Mouse (Mus musculus): ENCODE data around the gene Rhoh.

Rhoh gene

DNA sequence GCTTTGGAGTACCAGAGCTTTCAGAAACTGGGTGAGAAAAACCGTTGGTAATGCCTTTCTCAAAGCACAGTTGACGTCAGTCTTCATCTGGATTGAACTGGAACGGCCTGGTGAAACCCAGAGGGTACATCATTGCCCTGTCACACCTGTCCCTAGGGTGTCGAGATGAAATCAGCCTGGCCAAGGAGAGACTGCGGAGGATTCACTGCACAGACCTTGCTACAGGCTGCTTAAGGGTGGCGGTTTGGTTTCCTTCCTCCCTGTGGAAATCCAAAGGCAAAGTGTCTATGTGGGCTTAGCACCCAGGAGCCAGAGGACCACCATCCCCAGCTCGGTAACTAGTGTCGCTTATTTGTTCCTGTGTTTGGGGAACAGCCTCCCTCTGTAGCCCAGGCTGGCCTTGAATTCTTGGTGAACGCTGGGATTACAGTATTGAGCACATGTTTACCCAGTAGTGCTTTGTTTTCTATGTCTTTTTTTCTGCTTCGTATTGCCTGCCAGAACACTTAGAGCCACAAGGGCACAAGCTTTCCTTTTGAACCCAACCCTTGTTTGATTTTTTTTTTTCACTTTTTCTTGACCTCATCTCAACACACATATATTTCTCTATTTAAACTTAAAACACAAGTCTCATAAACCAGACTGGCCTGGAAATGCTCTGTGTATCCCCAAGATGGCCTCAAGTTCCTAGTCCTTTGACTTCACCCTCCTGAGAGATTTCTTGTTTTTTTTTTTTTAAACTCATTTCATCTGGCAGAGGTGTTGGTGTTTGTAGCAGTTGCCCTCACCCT lies at the start of gene Rhoh:
Gene Rhoh, plus strand, starts transcription at position 60 of the 791 bp plus-strand sequence.
- DNase-seq = no peak

DNA sequence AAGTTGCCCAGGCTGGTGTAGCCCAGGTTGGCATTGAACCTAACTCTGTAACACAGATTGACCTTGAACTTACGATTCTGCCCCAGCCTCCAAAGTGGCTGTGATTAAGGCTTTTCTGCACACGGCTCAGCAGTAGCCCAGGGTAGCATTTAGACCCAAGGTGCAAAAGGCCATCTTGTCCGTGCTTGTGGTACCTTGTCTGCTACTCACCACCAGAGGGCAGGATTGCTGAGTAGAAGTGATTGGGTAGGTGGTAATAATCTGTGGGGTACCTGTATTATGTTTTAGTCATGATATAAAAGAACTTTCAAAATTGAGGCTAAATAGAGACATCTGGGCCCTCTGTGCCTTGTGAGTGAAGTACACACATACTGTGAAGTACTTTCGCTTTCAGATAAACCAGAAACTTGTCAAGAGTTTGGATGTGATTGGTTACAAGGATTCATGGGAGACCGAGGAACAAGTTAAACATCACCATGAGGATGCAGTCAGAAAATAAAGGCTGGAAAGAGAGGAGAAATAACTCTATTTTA lies 37.3 kb upstream of the Rhoh start:
- peak; percentile 50 to 61 for DNase-seq

DNA sequence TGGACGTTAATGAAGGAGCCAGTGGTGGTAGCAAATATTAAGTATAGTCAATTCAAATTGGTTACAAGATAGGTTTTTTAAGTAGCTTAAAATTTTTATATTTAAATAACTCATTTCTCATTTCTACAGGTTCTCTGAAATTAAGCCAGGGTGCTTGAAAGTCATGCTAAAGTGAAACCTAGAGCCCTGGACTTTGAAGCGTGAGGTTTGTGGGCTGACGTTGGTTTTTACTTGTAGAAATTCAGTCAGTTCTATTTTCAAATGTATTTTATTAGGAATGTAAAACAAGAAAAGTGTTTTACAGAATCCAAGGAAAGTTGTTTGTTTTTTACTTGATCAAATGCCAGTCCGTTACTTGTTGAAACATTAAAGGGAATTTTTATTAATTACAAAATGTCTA lies 34.5 kb upstream of the Rhoh start:
- DNase-seq = no peak

DNA sequence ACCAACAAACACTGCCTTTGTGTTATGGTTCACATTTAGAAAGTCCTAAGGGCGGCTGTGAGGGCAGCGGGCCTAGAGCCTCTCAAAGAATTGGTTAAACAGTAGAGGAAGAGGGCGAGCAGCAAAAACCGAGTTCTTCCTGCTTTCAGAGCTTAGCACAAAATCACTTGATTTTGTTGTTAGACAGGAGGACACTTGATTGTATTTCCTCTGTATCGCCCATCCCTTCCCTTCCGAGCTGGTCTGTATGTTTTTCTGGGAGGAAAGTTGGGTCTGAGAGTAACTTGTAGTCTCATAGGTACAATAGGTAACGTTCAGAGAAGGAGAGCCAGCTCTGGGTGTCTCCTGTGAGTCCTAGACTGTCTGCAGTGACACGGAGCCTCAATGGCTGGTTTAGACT lies 33.9 kb upstream of the Rhoh start:
- DNase-seq = no peak

DNA sequence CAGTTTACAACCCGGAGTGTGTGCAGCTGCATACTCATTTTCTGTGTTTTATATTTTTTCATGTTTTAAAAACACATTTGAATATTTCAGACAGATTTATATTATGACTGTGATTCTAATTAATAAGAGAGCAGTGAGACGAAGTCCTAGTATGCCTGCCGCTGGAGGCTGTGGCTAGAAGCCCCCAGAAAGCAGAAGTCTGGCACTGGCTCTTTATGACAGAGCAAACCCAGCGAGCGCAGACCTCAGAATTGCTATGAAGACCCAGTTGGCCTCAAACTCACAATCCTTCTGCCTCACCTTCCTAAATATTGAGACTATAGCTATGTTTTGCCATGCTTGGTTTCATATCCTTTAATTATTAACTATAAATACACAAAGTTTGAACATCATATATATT lies 32.8 kb upstream of the Rhoh start:
- no peak for DNase-seq

DNA sequence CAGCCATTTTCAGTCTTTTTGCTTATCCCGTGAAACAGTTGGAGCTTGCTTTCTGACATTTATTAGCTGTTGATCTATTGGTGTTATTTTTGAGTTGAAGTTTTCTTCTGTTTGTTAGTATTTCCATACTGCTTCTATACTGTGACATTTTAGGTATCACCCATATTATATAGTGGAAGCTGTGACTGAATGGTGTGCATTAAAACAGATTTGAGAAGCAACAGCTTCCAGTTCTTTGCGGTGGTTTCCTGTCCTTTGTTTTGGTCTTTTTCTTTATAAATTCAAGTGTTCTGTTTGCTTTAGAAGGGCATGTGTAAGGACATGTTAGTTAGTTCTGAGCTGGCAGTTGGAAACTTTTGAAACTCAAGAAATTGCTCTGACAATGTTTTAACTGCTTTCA lies 32.0 kb upstream of the Rhoh start:
- no peak for DNase-seq

DNA sequence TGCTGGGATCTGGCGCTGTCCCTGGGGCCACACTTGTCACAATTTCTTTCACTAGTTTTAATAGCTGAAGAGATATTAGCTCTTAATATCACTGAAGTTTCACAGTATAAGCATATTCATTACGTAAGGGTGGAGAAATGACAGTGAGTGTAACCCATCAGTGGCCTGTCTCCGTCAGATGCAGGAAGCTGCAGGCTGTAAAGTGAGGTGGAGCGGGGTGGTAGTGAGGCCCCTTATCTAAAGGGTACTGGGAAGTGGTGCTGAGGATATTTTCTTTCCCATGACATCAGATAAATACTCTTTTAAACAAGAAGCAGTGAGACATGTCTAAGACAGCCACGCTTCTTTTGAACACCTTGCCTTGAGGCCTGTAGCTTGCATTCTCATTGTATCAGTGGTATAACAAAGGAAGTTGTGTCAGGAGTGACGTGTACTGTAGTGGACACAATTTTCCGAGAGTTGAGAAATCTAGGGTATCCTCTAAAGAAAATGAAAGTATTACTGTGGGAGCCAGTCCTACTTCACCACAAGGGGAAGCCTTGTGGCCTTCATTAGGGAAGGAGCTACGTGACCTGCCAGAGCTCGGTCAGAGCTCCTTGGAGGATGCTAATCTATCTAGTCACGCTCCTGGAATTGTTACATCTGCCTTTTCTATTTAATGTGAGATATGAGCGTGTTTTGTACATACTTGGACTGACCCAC lies 28.9 kb upstream of the Rhoh start:
- no peak for DNase-seq

DNA sequence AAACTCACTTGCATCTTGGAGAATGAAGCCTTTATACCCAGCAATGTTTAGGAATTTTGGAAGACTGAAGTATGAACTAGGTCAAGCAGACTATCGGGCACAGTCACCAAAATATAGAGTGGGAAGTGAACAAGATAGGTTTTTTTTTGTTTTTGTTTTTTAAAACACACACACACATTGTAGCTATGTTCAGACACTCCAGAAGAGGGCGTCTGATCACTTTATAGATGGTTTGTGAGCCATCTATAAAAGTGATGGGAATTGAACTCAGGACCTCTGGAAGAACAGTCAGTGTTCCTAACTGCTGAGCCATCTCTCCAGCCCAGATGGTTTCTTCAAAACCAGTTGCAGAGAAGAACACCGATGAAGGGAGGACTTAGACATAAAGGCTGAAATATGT lies 27.9 kb upstream of the Rhoh start:
- DNase-seq = no peak

DNA sequence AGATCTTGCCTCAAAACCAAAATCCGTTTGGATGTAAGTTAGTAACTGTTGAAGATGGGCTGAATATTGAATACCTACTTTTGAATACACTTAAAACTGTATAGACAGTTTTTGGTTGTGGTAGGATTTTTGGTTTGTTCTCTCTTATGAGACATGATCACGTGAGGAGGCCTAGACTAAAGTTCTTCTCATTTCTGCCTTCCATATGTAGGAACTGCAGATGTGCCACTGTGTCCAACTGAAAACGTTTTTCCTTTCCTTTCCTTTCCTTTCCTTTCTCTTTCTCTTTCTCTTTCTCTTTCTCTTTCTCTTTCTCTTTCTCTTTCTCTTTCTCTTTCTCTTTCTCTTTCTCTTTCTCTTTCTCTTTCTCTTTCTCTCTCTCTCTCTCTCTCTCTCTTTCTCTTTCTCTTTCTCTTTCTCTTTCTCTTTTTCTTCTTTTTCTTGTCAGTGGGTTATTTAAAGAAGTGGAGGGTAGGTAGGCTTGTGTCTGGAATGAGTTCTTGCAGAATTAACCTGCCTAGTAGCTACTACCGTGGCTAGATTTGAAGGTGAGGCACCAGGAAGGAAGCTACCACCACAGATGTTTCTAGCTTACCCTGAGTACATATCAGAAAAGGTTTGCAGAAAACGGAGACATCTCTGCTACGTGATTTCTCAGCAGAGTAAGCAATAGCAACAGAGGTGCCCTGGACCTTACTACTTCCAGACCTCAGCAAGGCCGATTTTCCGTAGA lies 27.1 kb upstream of the Rhoh start:
- DNase-seq = no peak

DNA sequence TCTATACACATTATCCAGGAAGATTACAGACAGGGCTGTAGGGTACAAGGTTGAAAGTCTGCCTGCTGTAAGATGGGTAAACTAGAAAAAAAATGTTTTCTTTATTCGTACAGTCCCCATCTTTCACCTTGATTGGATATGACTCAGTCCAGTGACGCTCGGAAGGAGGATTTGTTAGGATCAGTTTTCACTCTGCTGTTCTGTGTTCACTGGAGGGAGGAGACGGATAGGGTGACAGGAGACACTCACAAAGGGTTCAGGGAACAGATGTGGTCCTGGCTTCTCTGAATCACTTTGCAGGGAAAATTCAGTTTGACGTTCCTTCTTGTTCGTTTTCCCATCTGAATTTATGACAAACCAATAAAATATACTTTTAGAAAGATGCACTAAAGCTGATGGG lies 23.0 kb upstream of the Rhoh start:
- no peak for DNase-seq

DNA sequence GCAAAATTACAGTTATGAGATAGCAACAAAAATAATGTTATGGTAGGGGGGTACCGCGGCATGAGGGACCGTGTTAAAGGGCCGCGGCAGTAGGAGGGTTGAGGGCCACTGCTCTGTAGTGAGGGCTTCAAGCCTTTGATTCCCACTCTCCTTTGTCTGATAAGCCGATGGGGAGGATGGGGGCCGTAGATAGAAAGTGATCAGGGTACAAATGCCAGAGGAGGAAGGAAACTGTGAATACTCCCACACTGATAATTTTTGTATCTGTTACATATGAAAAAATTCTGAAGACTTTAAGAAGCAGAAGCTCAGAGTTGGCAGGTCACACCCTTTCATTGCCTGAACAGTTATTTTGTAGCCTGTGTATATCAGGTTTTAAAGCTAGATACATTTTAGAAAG lies 18.1 kb upstream of the Rhoh start:
- no peak for DNase-seq

DNA sequence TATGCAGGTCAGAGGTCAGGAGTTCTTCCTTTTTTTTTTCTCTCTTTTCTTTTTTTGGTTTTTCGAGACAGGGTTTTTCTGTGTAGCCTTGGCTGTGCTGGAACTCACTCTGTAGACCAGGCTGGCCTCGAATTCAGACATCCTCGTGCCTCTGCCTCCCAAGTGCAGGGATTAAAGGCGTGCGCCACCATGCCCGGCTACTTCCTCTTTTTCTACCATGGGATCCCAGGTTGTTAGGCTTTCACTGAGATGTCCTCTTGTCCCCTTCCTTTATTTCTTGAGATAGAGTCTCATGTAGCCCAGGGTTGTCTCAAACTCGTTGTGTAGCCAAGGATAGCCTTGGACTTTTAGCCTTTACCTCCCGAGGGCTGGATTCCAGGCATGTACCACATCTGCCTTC lies 14.5 kb upstream of the Rhoh start:
- DNase-seq = no peak

DNA sequence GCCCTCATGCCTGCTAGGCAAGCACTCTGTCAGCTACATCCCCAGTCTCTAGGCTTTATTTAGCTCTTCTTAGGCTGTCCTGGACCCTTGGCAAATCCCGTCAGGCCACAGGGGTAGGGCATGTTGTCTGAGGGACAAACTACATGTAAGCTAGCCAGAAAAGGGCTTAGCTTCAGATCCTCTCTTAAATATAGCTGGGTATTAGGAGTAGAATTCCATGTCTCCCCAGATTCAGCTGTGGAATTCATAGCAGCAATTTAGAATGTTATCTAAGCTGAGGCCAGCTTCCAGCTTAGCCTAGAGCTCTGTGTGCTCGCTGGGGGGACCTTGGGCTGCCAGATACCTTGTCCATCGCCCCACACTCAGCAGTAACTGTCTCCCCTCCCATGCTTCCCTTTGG lies 14.1 kb upstream of the Rhoh start:
- no peak for DNase-seq

DNA sequence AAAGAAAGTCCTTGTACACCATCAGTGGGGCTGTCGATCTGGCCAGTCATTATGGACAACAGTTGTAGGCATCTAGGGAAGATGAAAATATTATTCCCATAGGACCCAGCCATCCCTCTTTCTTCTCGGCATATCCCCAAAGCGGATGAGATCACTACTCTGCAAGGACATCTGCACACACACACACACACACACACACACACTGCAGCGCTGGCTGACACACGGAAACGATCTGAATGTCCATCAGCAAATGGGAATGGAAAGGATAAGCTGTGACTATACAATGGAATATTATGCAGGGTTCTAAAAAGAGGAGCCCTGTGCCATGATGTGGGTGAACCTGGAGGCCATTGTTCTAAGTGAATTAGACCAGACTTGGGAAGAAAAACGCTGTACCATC lies 13.4 kb upstream of the Rhoh start:
- DNase-seq = no peak

DNA sequence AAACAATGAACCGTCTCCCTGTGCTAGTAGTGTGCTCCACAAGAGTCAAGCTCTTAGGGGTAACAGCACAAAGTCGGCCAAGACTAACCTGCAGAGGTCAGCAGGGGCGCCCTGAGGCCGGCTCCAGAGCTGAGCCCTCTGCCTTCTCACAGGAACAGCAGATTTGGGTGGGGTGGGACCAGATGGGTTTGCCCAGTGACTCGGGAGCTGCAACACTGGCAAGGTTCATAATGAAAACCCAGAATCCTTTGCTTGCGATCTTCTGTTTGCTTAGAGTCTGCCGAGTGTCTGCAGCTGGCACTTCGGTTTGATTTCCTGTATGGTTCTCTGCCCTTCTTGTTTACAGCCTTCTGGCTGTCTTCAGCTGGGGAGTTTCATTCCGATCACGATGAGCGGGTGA lies 10.2 kb upstream of the Rhoh start:
- no peak for DNase-seq

DNA sequence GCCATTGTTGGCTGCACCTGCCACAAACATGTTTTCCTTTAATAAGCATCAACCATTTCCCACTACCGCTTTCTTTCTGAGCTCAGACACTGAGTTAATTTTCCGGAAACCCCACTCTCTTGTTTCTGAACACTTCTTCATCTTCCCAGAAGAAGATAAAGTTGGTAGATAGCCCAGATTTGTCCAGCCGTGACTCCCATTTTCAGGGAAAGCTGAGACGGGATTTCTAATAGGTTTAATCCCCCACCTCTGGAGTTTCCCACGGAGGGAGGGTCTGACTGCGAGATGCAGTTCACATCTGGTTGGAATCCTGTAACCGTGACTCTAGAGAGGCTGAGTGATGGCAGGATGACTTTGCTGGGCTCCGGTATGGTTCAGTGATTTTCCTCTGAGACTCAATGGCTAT lies 6.2 kb upstream of the Rhoh start:
- no peak for DNase-seq

DNA sequence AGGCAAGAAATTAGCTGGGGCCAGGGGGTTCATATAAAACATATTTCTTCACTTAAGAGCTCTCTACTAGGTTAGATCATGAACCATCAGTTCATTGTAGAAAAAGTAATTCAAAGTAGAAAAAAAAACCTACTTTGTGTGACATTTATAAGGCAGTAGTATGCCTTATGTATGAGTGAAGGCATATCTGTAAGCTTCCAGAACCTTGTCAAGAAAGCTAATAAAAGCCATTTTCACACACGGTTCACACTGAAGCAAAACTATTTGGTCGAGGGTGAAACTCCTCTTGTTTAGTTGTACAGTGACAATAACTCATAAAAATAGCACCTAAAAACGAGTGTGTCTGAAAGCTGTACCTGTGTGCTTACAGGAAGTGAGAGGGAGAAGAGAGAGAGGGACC lies 5.4 kb upstream of the Rhoh start:
- no peak for DNase-seq

DNA sequence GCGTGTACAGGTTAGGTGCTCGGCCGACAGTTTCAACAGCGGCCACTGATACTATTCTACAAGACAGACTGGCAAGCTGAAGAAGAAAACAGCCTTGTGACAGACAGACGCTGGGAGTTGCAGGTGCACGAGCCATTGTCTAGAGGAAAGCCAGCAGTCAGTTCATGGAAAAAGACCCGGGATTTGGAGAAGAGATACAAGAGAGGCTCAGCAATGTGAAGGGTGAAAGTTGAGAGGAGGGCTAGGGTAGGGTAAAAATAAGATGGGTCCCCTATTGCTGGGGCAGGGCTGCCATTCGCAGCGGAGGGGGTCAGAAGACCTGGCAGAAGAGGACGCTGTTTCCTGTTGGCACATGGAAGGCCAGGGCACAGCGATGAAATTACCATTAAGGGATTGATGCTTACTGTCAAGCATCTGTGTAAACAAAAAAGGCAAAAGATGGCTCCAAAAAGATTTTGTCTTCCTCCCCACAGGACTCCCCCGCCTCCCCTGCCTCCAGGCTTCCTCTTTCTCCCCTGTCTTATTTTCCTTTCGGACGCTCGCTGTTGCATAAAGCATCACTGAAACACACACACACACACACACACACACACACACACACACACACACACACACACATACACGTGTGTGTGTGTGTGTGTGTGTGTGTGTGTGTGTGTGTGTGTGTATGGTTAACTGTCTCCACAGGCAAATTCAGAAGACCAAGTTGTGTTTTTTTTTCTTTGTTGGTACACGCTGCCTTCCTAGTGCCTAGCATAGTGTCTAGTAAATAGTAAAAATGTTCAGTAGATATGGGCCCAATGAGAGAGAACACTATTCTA lies 4.2 kb upstream of the Rhoh start:
- DNase-seq = no peak

DNA sequence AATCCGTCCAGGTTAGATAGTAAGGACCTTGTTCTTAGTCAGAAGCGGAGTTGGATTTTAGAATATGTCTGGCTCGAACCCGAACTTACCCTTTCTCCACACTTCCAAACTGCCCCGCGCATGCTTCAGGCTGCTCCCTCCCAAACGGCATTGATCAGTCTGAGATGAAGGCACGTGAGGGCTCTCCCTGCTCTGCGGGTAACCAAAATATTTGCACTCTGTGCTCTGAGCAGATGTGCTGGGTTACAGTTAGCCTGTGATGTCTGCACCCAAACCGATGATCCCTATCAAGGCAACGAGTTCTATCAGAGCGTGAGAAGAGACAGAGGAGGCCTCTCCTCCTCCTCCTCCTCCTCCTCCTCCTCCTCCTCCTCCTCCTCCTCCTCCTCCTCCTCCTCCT lies 3.1 kb upstream of the Rhoh start:
- DNase-seq = no peak

DNA sequence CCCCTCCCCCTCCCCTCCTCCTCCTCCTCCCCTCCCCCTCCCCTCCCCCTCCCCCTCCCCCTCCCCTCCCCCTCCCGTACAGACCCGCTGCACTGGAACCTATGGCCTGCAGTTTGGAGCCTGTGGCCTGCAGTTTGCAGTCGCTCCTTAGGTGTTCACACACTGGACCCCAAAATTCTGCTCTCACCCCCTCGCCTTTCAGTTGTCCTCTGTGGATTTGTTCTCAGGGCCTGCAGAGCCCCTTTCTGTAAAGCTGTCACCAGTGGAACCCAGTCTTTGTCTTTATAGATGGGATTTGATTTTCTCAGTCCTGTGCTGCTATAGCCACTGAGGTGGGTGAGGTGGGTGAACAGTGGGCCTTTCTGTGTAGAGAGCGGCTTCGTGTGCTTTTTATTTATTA lies 2.7 kb upstream of the Rhoh start:
- DNase-seq = no peak

DNA sequence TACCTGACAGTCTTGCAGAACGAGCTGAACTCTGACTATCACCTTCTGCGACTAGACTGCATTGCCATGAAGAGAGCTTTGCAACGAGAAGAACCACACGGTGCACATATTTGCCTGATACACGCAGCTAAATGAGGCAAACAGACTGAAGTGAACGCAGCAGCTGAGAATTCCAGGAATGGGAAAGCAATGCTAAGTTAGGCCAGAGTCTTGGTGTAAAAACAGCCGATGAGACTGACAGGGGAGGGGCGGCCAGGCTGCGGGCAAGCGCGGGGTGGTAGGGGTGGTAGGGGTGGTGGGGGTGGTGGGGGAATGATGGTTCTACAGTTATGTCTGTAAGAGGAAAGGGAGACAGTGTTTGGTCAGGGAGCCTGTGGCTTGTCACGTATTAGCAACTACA lies 2.1 kb upstream of the Rhoh start:
- peak; percentile 8 to 37 for DNase-seq

DNA sequence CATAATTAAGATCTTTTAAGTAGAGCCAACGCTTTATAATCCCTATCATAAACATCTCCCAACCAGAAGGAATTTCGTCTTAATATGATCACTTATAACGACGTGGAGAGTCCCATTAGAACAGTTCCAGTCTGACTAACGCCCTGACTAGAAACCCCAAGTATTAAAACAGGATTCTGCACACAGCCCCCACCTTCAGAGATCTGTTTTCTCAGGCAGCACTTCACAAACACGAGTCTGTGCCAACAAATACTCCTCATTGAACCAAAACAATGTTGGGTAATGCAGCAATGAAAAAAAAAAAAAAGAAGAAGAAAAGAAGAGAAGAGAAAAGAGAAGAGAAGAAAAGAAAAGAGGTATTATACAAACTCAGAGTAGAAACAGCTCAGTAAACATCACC lies 1.6 kb upstream of the Rhoh start:
- no peak for DNase-seq

All from kidney, postnatal 4 days (tissue).